Mouse (Mus musculus): ENCODE results near the gene Cd40.

Cd40 gene

DNA sequence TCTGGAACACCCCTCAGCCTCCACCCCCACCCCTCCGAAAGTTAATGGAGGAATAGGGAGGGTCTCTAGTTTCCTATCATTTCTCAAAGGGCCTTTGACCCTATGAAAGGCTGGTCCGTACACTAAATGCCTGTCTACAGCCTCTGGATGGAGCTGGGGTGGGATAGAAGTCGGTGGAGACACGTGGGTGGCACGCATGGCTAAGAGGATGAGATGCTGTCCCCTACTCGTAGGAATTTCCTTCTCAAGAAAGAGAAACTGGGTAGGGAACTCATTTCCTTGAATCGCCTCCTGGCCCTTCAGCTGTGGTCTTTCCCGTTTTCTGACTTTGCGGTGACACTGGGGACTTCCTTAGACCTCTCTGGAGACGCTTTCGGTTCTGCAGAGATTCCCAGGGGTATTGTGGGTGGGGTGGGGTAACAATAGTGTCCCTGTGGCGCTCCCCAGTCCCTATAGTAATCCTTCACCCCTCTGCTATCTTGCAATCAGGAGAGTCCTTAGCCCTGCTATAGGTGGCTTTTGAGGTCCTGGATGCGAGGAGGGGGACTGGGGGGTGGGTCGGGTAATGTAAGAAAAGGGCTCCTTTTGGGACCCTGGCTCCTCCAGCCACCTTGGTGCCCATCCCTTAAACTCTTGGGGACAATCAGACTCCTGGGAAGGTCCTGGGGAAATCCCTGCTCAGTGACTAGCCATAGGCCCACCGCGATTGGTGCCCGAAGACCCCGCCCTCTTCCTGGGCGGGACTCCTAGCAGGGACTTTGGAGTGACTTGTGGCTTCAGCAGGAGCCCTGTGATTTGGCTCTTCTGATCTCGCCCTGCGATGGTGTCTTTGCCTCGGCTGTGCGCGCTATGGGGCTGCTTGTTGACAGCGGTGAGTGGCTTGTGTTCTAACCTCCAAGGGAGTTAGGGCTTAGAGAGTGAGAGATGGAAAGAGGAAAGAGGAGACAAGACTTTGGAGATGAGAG is at the start of gene Cd40:
TSS of gene Cd40 (plus strand) at position 740 of the 965 bp plus-strand sequence.
- peak; percentile 22 to 31 for DNase-seq

DNA sequence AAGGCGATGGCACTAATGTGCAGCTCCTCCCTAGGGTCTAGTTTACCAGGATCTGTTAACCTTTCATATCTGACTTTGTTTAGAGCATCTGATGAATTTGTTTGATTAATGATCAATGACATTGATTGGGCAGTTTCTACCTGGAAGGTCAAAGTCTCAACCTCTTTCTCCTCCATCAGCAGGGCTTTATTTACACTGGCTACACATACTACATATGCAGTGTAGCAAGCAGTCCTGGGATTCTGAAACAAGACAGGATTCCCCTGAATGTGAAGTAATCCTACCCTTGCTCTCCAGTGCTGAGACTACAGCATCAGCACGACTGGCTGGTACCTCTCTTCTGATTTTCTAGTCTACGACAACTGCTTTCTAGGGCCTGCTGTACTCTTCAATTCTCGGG is 48.6 kb upstream of the Cd40 start:
- no peak for DNase-seq

- no peak for DNase-seq
These were observed 47.4 kb upstream of the Cd40 start for GRCm38 (mm10) chr2:165007986-165008385.

DNA sequence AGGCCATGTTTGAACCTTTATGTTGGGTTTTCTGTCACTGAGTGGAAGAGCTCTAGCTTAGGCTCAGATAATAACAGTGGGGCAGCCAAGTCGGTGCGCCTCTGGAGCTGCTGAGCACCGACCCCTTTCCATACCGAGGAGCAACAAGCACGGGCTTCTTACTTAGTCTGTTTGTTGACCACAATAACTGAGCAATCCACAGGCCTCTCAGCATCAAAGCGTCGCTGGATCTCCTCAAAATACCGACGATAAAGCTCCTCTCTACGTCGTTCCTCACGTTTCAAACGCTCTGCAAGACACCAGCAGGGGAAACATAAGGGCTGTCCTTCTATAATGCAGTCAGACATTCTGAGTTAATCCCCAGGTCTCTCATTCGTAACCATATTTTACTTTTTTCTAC is 46.3 kb upstream of the Cd40 start:
- no peak for DNase-seq

- no peak for DNase-seq
These were observed 45.8 kb upstream of the Cd40 start for GRCm38 (mm10) chr2:165009581-165009980.

DNA sequence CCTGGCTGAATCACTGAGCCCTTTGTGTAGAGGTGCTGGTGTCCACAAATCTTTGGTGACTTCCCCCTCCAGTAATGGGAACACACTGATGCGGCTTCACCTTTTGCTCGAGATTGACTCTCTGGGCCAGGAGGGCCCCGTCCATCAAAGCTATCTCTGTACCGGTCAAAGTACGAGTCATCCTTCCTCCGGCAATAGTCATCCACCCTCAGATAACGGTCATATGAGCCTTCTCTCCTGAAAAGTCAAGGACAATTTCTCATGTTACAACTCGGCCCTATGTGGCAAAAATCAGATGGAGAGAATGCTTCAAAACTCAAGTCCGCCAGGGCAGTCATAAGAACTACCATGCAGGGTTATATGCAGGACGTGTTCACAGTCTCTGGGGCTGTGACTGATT is 45.1 kb upstream of the Cd40 start:
- no peak for DNase-seq

DNA sequence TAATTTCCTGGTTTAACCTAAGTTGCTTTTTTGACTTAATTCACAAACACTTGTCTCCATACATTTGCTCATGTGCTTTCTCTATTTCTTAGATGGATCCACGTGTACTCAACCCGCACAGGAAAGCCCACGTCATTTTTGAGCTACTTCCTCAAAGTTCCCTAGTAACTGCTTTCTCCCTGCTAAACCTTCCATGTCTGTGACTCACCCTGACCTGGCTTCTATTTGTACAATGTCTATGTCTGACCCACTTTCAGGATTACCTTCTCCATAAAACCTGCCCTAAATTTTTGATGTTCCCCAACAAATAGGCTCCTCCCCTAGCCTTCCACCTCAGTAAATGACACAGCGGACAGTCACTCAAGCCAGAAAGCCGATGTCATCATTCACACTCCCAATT is 40.5 kb upstream of the Cd40 start:
- no peak for DNase-seq

DNA sequence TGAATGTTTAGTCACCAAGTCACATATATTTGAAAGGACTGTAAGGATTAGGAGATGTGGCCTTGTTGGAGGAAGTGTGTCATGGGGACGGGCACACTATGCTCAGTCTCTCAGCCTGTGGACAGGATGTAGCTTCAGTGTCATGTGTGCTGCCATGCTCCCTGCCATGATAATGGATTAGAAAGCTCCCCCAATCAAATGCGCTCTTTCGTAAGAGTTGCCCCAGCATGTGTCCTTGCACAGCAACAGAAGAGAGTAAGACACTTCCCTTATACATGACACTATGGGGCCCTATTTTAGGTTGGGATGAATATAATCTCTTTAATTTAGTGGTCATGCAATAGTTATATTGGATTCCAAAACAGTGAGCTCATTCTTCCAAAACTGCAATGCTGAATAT is 34.9 kb upstream of the Cd40 start:
- no peak for DNase-seq

GRCm38 (mm10) chr2:165027163-165027562 is 28.3 kb upstream of the Cd40 start:
- DNase-seq, result no peak

GRCm38 (mm10) chr2:165032533-165032932 is 22.9 kb upstream of the Cd40 start:
- no peak for DNase-seq

DNA sequence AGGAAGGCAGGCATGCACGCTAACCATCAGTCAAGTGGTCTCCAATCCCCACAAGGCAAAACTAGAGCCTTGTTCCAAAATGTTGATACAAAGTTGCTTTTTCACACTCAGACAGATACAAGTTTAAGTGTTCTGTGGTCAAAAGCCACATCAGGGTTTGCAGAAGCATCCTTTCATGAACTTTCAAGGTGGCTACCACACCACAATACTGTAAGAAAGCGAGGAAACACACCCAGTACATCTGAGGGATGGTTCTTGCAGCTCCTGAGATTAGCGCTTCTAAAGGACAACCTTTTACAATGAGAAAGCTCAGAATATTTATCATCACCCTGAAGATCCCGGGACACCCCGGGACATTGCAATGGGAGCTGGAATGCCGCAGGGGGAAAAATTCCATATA is 22.1 kb upstream of the Cd40 start:
- DNase-seq, result no peak

DNA sequence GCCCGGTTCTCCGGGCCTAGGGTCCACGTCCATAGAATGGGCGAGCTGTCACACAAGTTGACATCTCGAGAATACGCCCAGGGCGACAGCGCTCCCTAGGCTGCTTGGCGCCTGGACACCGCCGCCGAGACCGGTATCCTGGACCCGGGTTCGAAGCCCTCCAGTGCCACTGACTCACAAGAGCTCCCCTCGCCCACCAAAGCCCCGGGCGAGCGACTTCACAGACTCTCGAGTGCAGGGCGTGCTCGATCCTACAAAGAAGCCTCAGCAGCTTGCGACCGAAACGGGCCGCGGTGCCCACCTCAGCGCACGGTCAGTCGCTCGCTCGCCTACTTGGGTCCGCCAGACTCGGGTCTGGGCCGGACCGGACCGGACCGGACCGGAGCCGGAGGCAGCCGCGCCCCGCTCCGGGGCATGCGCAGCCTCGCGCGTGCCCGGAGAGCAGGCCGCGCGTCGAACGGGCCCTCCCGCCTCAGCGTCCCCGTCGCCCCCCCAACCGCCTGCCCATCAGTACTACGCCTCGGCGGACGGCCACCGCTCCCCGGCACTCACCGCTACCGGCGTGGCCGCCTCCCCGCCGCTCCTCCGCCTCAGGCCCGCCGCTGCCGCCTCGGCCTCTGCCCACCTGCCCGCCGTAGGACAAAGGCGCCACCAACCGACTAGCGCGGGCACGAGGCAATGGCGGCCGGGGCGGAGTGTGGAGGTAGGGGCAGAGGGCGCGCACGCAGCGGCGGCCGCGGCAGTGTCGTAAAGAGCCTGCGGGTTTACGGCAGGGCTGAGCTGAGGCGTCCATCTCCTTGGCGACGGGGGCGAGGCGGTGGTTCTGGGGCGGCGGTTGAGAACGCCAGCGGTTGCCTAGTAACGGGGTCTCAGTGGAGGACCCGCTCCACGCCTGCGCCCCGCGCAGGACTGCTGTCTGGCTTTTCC is 21.0 kb upstream of the Cd40 start, which contains the start of gene Ncoa5:
TSS of gene Ncoa5 (minus strand) at position 737 of the 927 bp plus-strand sequence.
- DNase-seq, result peak; percentile 98 to 99

GRCm38 (mm10) chr2:165035058-165035431 is 20.4 kb upstream of the Cd40 start:
- DNase-seq, result no peak

DNA sequence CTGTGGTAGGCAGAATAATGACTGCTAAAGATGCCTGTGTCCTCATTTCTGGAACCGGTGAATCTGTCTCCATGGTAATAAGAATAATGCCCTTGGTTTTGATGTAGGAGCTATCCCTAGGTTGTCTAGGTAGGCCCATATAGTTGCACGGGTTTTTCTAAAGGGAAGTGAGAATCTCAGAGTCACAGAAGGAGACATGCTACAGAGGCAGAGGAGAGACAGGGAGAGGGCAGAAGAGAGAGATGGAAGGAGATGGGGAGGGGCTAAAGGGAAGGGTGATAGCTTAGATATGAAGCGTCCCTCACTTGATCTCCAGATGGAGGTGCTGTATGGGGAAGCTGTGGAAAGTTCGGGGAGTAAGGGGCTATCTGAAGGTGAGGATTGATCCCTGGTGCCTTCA is 18.0 kb upstream of the Cd40 start:
- no peak for DNase-seq

DNA sequence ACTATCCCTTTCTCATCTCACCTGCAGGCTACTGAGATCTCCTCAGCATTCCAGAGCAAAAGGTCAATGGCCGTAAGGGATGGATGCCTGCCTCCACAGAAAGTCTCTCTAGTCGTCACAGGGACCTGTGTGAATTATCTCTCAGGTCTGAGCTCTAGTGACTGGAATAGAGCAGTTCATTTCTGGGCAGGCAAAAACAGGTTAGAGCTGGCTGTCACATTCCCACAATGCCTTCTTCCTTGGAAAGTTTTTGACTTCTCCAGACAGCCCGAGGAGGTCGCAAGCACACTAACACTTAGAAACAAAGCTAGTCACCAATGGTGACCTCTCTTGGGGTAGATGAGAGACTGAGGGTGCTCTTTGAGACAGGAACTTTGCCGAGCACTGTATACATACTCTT is 13.3 kb upstream of the Cd40 start:
- DNase-seq, result no peak

- DNase-seq, result no peak
These were observed 12.3 kb upstream of the Cd40 start for GRCm38 (mm10) chr2:165043090-165043636.

GRCm38 (mm10) chr2:165043729-165044128 is 11.7 kb upstream of the Cd40 start:
- no peak for DNase-seq

GRCm38 (mm10) chr2:165049044-165049443 is 6.4 kb upstream of the Cd40 start:
- DNase-seq, result no peak

DNA sequence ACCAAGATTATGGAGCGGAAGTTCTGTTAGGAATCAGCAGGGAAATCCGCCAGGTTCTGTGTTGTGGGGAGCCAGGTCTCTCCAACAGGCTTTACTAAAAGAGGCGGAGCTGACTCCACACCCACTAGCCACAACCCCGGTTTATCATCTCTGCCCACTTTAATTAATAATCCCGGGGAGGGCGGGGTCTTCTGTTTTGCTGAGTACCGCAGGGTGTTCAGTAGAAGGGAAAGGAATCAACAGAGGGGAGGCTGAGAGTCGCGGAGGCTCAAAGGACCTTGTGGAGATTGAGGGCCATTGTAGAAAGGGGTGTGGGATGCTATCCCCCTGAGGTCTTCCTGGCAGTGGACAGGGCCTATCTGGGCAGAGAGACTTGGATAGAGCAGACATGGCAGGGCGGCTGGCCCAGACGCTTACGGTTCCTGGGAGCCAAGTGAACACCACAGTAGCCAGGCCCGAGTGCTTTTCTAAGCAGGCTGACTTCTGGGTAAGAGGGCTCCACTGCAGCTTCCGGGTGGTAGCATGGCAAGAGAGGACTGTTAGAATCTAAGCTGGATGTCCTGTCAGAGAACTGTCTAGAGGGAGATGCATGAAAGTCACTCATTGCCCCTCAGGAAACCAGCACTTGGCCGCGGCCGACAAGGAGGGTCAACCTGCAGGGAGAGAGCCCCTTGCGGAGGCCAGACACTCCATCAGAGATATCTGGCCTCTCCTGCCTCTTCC is 4.4 kb upstream of the Cd40 start:
- DNase-seq, result no peak

- no peak for DNase-seq
These were observed 3.9 kb upstream of the Cd40 start for GRCm38 (mm10) chr2:165051566-165051965.

GRCm38 (mm10) chr2:165055905-165056304 is 478 bp downstream of the Cd40 start:
- no peak for DNase-seq

DNA sequence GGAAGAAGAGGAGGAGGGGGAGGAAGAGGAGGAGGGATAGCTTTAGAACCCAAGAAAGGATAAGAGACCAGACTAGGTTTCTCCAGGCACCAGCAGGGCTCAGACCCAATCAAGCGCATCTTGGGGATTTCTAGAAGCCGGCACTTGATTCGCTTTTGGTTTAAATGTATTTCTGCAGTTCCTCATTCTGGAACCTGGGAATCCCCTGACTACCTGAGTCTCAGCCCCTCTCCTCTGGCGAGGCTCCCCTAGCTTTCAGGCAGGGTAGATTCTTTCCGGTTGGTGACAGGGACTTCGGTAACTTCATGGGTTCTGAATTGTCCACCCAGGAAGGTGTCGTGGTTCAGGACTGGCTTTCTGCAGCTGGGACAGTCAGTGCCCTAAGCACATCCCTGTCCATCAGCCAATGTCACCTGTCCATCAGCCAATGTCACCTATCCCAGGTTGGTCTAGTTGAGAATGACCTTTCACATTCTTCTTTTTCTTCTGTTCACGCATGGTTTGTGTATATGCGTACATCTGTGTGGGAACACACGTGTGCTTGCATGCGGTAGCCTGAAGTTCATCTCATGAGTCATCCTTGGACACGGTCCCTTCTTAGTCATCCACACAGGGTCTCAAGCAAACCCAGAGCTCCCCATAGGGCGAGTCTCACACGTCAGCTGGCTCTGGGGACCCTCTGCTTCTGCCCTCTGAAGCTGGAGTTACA is 1.1 kb downstream of the Cd40 start:
- no peak for DNase-seq
